Mouse (Mus musculus): ENCODE measurements at regions not wholly inside any gene's neighbourhood (a gene's known extent, or its start where the extent isn't known, plus 50 kb on each side); places are given as distances from the start of the nearest gene placed in this dataset.

DNA sequence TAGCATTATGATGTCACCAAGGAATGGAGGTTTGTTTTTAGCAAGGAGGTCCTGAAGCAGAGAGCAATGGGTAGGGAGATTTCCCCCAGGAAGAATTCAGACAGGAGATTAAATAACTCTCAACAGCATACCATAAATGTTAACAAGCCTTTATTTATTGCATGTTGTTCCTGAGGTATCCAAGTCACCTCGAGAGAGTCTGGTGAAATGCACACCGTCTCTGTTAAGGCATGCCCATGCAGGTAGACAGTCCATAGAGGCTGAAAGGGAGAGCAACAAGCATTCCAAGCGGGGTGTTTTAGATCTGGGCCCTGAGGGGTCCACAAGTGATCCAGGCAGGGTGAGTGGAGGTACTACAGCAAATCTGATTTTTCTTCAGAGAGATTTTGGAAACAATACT lies 305.9 kb upstream of the Pbx1 start:
- H3K4me1 ChIP-seq = no peaks in the 10 kb centered on the region
- H3K4me3 ChIP-seq (replicated peaks) = no peak overlapping the region
- 95% methylated on average over 3 of the region's 3 CpGs for WGBS
- no peak overlapping the region for H3K9ac ChIP-seq
- no peaks in the 10 kb centered on the region for H3K27me3 ChIP-seq
- no peaks in the 10 kb centered on the region for H3K9me3 ChIP-seq
- no peak overlapping the region for H3K27ac ChIP-seq
- ATAC-seq (ENCODE audit: low FRiP score) = no peak
- H3K4me2 ChIP-seq = no peak overlapping the region
- H3K36me3 ChIP-seq (replicated peaks) = no peaks in the 10 kb centered on the region

DNA sequence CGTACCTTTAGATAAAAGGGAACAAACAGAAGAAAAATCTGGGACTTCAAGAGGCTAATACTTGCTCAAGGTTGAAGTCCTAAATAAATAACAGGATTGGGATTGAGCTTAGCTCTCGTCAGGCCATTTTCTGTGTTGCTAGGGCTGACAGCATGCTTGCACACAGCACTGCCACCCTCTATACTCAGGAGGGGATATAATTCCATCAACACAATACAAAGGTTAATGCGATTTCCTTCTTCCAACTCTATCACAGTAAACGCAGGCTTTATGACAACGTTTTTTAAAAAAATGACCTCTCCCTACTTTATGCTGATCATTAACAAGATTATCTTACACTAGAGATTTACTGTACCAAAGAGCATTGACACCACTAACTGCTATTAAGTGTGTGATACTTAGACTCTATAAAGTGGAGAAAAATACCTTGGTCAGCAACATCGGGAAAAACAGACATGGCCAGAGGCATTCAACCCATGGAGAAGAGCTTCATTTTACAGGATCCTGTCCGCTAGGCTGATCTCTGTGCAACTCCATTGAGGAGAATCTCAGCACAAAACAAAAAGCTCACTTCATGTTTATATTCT lies 305.3 kb upstream of the Pbx1 start:
- Histone ChIP-seq H3K27me3 (no peaks in the 10 kb centered on the region), H3K4me3 (replicated peaks) (no peak overlapping the region), H3K4me2 (no peak overlapping the region), H3K36me3 (replicated peaks) (no peaks in the 10 kb centered on the region), H3K9me3 (no peaks in the 10 kb centered on the region), H3K9ac (no peak overlapping the region), H3K4me1 (no peaks in the 10 kb centered on the region), H3K27ac (no peak overlapping the region)
- whole genome bisulfite sequencing = 73% methylated on average over 7 of the region's 7 CpGs
- ATAC-seq (ENCODE audit: low FRiP score) = no peak

DNA sequence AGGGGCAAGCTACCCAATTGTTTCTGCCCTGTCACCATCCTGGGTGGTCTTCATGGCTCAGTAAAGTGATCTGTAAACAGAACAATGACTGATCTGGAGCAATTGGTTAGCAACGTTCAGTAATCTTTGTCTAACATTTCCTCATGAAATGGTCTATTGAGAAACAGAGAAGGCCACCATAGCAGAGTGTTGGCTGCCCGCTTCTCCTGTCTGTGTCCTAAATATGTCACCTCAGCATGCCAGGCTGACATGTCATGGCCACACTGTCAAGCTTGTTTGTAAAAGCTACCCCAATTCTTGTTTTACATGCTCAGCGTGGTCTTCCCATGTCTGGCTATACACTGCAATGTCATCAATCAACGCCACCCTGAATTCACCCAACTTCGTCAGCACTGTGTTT lies 301.0 kb upstream of the Pbx1 start:
- Histone ChIP-seq H3K36me3 (replicated peaks) (no peaks in the 10 kb centered on the region), H3K4me2 (no peak overlapping the region), H3K4me1 (no peaks in the 10 kb centered on the region), H3K27ac (no peak overlapping the region), H3K9me3 (no peaks in the 10 kb centered on the region), H3K27me3 (no peaks in the 10 kb centered on the region), H3K4me3 (replicated peaks) (no peak overlapping the region), H3K9ac (no peak overlapping the region)
- no peak for ATAC-seq (ENCODE audit: low FRiP score)
- 71% methylated on average over 5 of the region's 5 CpGs for WGBS

DNA sequence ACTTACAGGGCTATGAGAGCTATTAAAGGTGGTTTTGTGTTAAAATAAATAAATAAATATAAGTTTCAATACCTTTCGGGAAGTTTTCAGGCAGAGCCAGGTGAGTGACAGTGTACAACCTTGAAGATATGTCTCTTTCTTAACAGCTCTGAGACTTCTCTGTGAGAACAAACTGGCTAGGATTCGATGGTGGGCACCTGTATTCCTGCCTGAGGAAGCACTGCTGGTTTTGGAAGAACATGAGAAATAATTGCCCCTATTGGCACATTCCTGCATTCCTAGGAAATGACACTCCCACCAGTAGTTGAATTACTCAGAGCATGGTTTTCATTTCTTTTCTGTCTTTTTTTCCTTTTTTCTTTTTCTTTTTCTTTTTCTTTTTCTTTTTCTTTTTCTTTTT lies 277.8 kb upstream of the Pbx1 start:
- Histone ChIP-seq H3K4me3 (replicated peaks) (no peak overlapping the region), H3K9ac (no peak overlapping the region), H3K4me2 (no peak overlapping the region), H3K9me3 (no peaks in the 10 kb centered on the region), H3K27me3 (no peaks in the 10 kb centered on the region), H3K36me3 (replicated peaks) (no peaks in the 10 kb centered on the region), H3K27ac (no peak overlapping the region), H3K4me1 (peaks cover 15% of the 10 kb centered on the region)
- WGBS = 73% methylated on average over 2 of the region's 2 CpGs
- ATAC-seq (ENCODE audit: low FRiP score) = no peak

DNA sequence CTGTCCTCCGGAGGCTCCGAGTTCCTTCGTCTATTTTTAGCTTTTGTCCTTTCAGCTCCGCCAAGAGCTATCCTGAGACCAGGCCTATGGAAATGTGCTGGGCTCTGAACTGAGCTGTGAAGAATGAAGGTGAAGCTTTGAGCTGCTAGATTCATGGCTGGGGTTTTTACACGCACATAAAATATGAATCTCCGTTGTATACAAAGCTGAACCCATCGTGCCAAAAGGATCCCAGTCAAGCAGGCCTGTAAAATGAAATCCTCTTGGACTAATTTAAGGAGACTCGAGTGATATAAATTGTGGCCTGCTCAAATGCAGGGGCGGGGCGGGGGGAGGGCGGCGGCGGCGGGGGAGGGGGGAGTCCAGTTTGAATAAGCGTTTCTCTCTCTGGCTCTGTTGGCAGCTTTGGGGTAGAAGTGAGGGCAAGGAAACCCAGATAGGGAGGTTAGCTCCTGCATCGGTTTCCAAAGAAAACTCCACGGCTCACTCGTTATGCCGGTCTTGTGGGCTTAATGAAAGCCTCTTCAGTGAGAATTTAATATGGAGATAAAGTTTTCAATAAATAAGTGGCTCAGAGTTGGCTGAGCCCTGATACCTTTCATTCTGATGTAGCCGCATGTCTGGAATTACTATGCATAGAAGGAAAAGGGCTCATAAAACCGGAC lies 277.1 kb upstream of the Pbx1 start:
- ATAC-seq (ENCODE audit: low FRiP score) = peak; percentile 63; the same call in 1 of the 2 replicates
- Histone ChIP-seq H3K27me3 (no peaks in the 10 kb centered on the region), H3K9me3 (no peaks in the 10 kb centered on the region), H3K36me3 (replicated peaks) (no peaks in the 10 kb centered on the region), H3K9ac (peak overlapping the region; percentile 21; the same call in 1 of the 2 replicates), H3K4me2 (peak overlapping the region; percentile 42), H3K4me1 (peaks cover 15% of the 10 kb centered on the region), H3K4me3 (replicated peaks) (no peak overlapping the region), H3K27ac (no peak overlapping the region; the same call in 1 of the 2 replicates)
- 17% methylated on average over 21 of the region's 21 CpGs for WGBS

DNA sequence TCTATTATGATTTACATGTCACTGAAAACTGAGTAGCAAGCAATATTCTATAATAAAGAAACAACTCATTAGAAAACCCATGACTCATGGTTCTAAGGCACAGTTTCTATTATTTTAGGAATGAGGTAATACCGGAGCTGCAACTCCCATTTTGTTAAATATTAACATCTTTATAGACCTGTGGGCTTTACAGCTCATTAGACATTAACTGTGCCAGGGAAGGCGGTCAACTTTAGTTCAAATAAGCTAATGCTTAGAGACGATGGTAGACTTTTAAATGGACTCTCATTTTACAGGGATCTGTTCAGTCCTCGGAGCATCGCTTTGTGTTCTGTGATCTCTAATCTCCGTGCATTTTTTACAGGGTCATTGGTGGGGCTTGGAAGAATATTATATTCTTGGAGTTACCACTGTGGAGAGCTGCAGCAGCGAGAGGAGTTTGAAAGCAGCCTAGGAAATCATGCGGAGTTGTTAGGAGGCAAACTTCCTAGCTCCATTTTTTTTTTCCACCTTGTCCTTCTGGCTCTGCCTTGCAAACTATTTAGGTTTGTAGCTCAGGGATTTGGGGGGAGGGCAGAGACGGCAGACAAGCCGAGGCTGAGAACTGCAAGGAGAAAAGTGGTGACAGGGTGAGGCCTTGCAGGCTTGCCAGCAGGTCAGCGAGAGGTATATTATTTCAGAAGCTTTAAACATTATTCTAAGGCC lies 276.2 kb upstream of the Pbx1 start:
- Histone ChIP-seq H3K36me3 (replicated peaks) (no peaks in the 10 kb centered on the region), H3K9me3 (no peaks in the 10 kb centered on the region), H3K4me2 (peak overlapping the region; percentile 42), H3K4me3 (replicated peaks) (no peak overlapping the region), H3K9ac (0 out of 2 replicates have a peak overlapping the region, but pooled peaks have one; percentile 25), H3K27me3 (no peaks in the 10 kb centered on the region), H3K27ac (peak overlapping the region; percentile 42; the same call in 1 of the 2 replicates), H3K4me1 (peaks cover 15% of the 10 kb centered on the region)
- no peak for ATAC-seq (ENCODE audit: low FRiP score)
- WGBS = 20% methylated on average over 11 of the region's 11 CpGs

DNA sequence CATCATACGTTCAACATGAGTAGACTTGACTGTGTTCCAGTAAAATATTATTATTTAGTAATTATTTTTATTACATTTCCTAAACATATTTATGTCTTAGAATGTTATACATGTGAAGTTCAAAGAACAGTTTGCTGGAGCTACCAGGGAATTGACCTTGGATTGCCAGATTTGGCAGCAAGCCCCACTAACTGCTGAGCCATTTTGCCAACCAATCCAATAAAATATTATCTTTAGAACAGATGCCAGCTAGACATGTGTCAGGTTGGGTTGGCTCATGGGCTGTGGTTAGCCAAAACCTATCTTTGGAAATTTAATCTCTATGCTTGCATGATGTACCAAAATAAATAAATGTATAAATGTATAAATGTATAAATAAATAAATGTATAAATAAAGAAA lies 265.3 kb upstream of the Pbx1 start:
- H3K4me2 ChIP-seq = no peak overlapping the region
- no peak overlapping the region for H3K9ac ChIP-seq
- no peak overlapping the region for H3K27ac ChIP-seq
- no peaks in the 10 kb centered on the region for H3K4me1 ChIP-seq
- no peaks in the 10 kb centered on the region for H3K27me3 ChIP-seq
- no peaks in the 10 kb centered on the region for H3K9me3 ChIP-seq
- WGBS = 95% methylated on average over 1 of the region's 1 CpGs
- no peaks in the 10 kb centered on the region for H3K36me3 ChIP-seq (replicated peaks)
- ATAC-seq (ENCODE audit: low FRiP score) = no peak
- H3K4me3 ChIP-seq (replicated peaks) = no peak overlapping the region

DNA sequence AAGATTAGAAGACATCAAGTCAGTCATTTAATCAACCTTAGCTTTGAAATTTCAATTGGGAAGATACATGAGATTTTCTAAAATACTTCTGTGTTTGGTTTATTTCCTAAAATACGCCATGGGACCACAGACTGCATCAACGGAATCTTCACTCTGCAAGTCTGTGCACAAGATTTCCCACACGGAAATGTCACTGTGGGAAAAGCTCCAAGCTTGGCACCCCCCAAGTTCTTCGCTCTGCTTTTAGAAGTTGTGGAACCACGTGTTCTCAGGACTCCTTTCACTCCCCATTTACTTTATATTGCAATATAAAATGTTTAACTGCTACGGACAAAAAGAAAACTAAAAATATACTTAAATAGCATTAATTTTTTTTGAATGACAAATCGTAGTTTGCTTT lies 254.8 kb upstream of the Pbx1 start:
- ATAC-seq (ENCODE audit: low FRiP score) = no peak
- H3K27me3 ChIP-seq = no peaks in the 10 kb centered on the region
- no peak overlapping the region for H3K4me2 ChIP-seq
- H3K4me3 ChIP-seq (replicated peaks) = no peak overlapping the region
- H3K27ac ChIP-seq = no peak overlapping the region
- H3K9me3 ChIP-seq = no peaks in the 10 kb centered on the region
- no peak overlapping the region for H3K9ac ChIP-seq
- H3K36me3 ChIP-seq (replicated peaks) = no peaks in the 10 kb centered on the region
- WGBS = 87% methylated on average over 7 of the region's 7 CpGs
- no peaks in the 10 kb centered on the region; the same call in 1 of the 2 replicates for H3K4me1 ChIP-seq

DNA sequence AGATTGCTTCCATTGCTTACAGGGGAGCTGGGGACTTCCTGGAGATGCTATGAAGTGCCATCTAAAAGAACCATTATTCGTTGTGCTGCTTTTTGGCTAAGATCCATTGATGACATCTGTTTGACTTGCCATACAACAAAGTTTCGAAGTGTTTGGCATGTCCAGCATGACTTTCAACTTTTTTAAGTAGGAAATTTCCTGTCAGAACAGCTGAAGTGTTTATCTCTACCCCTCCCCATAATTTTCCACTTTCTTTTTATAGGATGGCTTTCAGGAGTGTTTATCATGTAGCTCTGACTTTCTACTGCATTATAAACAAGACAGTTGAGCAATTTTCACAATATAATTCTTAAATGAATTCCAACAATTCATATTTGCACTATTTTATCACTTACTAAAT lies 253.1 kb upstream of the Pbx1 start:
- Histone ChIP-seq H3K27ac (no peak overlapping the region), H3K9ac (no peak overlapping the region), H3K4me1 (peaks cover 2% of the 10 kb centered on the region; the same call in 1 of the 2 replicates), H3K9me3 (no peaks in the 10 kb centered on the region), H3K27me3 (no peaks in the 10 kb centered on the region), H3K4me3 (replicated peaks) (no peak overlapping the region), H3K36me3 (replicated peaks) (no peaks in the 10 kb centered on the region), H3K4me2 (no peak overlapping the region)
- no peak for ATAC-seq (ENCODE audit: low FRiP score)
- 83% methylated on average over 2 of the region's 2 CpGs for WGBS

DNA sequence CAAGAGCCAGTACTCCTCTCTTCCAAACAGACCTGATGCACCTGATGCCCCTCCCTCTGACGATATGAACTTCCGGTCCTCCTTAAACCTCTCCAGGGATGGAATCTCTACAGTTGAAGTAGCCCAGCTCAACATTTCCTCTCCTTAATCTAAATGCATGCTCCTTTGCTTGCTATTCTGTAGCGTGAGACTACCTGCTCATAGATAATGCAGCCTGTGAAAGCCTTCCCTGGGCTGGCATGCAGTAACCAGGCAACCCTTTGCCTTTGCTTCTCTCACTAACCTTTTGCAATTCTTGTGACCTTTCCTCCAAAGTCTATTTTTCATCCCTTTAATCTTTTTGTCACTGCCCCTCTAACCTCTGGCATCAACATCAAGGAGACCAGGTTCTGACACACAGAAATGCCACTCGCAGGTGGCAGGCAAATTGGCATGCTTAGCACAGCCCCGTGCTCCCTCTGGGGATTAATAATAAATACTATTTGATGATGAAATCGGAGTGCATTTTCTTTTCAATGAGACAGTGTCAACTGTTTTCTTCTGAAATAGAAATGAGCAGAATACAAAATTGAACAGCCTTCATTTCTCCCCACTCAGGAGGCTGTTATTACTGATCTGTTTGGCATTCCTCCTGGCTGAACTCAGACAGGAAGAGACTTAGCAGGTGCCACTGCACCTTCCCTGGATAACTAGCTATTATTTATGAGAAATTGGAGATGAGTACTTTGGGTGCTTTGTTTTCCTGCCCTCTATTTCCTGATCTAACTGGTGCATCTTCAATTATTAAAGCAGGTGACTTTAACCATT lies 249.8 kb upstream of the Pbx1 start:
- Histone ChIP-seq H3K4me2 (no peak overlapping the region), H3K9ac (no peak overlapping the region), H3K27ac (no peak overlapping the region), H3K4me3 (replicated peaks) (no peak overlapping the region), H3K27me3 (no peaks in the 10 kb centered on the region), H3K36me3 (replicated peaks) (no peaks in the 10 kb centered on the region), H3K4me1 (peaks cover 2% of the 10 kb centered on the region; the same call in 1 of the 2 replicates), H3K9me3 (no peaks in the 10 kb centered on the region)
- no peak for ATAC-seq (ENCODE audit: low FRiP score)
- whole genome bisulfite sequencing = 78% methylated on average over 6 of the region's 6 CpGs

DNA sequence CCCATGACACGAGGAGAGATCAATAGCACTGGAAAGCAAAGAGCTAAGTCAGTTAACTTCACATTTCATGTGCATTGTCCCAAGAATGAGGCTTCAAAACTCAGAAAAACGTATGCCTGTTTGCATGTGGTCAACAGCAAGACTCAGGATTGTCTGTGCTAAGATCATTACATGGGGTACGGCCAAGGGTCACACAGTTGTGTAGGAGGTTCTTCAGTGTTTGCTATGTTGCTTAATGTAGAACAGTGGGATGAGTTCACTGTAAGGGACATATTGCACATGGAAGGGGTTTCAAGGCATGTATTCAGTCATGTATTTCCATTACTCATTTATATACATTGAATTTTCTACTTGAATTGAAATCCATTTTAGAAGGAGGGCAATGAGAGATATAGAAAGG lies 248.6 kb upstream of the Pbx1 start:
- ATAC-seq (ENCODE audit: low FRiP score) = no peak
- Histone ChIP-seq H3K9me3 (no peaks in the 10 kb centered on the region), H3K4me3 (replicated peaks) (no peak overlapping the region), H3K27me3 (no peaks in the 10 kb centered on the region), H3K9ac (no peak overlapping the region), H3K36me3 (replicated peaks) (no peaks in the 10 kb centered on the region), H3K27ac (no peak overlapping the region), H3K4me2 (no peak overlapping the region), H3K4me1 (peaks cover 5% of the 10 kb centered on the region; the same call in 1 of the 2 replicates)
- 81% methylated on average over 3 of the region's 3 CpGs for WGBS

Data from forebrain, embryonic 12.5 days (tissue).